ENCODE assay signal across 8 mouse cellular contexts in the genomic region with DNA sequence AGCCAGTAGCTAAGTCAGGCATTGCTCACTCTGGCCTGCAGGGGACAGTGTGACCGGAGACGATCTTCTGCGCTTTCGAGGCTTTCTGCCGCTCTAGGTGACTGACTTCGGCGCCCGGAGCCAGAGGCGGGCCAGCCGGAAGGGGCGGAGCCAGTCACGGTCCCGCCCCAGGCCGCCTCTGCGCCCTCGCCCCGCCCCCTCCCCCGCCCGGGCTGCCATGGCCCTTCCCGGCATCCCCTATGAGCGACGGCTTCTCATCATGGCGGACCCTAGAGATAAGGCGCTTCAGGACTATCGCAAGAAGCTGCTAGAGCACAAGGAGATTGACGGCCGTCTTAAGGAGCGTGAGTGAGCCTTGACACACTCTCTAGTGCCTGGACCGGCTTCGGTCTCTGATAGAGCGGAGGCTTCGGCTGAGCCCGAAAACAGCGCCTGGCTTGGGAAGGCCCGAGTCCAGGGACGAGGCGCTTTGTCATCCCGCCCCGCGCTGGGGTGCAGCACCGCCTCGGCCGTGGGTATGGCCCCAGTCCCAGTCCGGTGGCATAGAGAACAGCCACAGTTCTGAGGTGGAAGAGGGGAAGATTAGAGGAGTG. TPM values are rescaled to one million over a fixed set of nuclear protein-coding genes. Genes with fewer than 3 reads are reported as not detected.
DNase-seq lines count a peak whose midpoint lies in the region; ATAC-seq and TF ChIP-seq lines count a peak whose summit lies in the region.

Psmc6 (plus strand) TSS at position 200 of the 593 bp plus-strand sequence.

- TF ChIP-seq POLR2A in CH12.LX (IDR thresholded peaks at IDR 0.05; ENCODE audit: low read depth, low read length) = peak; percentile 96
- TF ChIP-seq POLR2A in testis, adult 2 months (IDR thresholded peaks at IDR 0.05; ENCODE audit: control insufficient read depth, low read depth, low read length) = peak; percentile 90

- in situ Hi-C loops in CH12.LX (cut with MboI; ENCODE audit: low pct_ligation_motif_present, low pct_unique_long_range_greater_than_20kb, low sequenced_read_pairs) = no loop called here

- H3K27ac ChIP-seq in CH12.LX (ENCODE audit: insufficient read depth, low read depth) = peak within 1 kb of the TSS; percentile 76
- peak within 1 kb of the TSS; percentile 85 for H3K27ac ChIP-seq in forebrain, embryonic 12.5 days
- peak within 1 kb of the TSS; percentile 83 for H3K27ac ChIP-seq in heart, postnatal 0 days (ENCODE audit: low read depth)
- peak within 1 kb of the TSS; percentile 98 for H3K27ac ChIP-seq in liver, embryonic 16.5 days (ENCODE audit: low read length)
- peak within 1 kb of the TSS; percentile 93 for H3K27ac ChIP-seq in neural tube, embryonic 13.5 days (replicated peaks)
- peak within 1 kb of the TSS; percentile 96 for H3K27ac ChIP-seq in testis, adult 2 months (ENCODE audit: control insufficient read depth, insufficient read depth, low read depth, low read length)

- dilution Hi-C loops in CH12.LX (cut with MboI; ENCODE audit: extremely low pct_ligation_motif_present, extremely low pct_unique_long_range_greater_than_20kb, low sequenced_read_pairs) = no loop called here

- TF ChIP-seq RAD21 in CH12.LX (IDR thresholded peaks at IDR 0.05; ENCODE audit: low read depth, low read length) = no peak; the same call in 1 of the 2 replicates

- DNase-seq in CH12.LX (ENCODE audit: extremely low read depth) = peak; percentile 94
- peak; percentile 94 for DNase-seq in c-Kit-positive CD71-positive TER-119-negative erythroid progenitor cells, embryonic 14.5 days (ENCODE audit: low read depth)
- DNase-seq in heart, postnatal 0 days (ENCODE audit: low spot score) = peak; percentile 95
- DNase-seq in kidney, postnatal 4 days = peak; percentile 91 to 96

- ATAC-seq in forebrain, embryonic 12.5 days (ENCODE audit: low FRiP score) = peak; percentile 98
- peak; percentile 97 for ATAC-seq in heart, postnatal 0 days (ENCODE audit: insufficient read depth, low read depth)
- peak; percentile 92 for ATAC-seq in liver, embryonic 16.5 days (ENCODE audit: low read depth)
- ATAC-seq in neural tube, embryonic 13.5 days (ENCODE audit: low read depth) = peak; percentile 97

- no peaks in the 10 kb centered on the region for H3K27me3 ChIP-seq in CH12.LX (replicated peaks)
- H3K27me3 ChIP-seq in forebrain, embryonic 12.5 days = no peaks in the 10 kb centered on the region
- H3K27me3 ChIP-seq in heart, postnatal 0 days (ENCODE audit: control insufficient read depth, insufficient read depth, low read length) = no peaks in the 10 kb centered on the region
- no peaks in the 10 kb centered on the region for H3K27me3 ChIP-seq in liver, embryonic 16.5 days (ENCODE audit: control insufficient read depth, insufficient read depth, low read depth, low read length)
- no peaks in the 10 kb centered on the region for H3K27me3 ChIP-seq in neural tube, embryonic 13.5 days
- no peaks in the 10 kb centered on the region for H3K27me3 ChIP-seq in testis, adult 2 months (ENCODE audit: control insufficient read depth, insufficient read depth, low read length)

- H3K79me2 ChIP-seq in CH12.LX (replicated peaks; ENCODE audit: control insufficient read depth, extremely low read depth, insufficient read depth, poor library complexity, severe bottlenecking) = peaks cover 36% of the 10 kb centered on the region

- TF ChIP-seq EP300 in CH12.LX (IDR thresholded peaks at IDR 0.05; ENCODE audit: low read length) = no peak
- TF ChIP-seq EP300 in heart, postnatal 0 days (IDR thresholded peaks at IDR 0.05; ENCODE audit: low read depth) = peak; percentile 8; the same call in 1 of the 2 replicates

- peaks cover 21 to 33% of the 10 kb centered on the region in 2 experiments for H3K36me3 ChIP-seq in CH12.LX (replicated peaks in 1 of 2; ENCODE audit: control insufficient read depth in 1 of 2, insufficient read depth in 1 of 2, low read length in 1 of 2)
- H3K36me3 ChIP-seq in forebrain, embryonic 12.5 days (replicated peaks) = peaks cover 29% of the 10 kb centered on the region
- H3K36me3 ChIP-seq in heart, postnatal 0 days (replicated peaks; ENCODE audit: control insufficient read depth, insufficient read depth, low read length) = peaks cover 29% of the 10 kb centered on the region
- H3K36me3 ChIP-seq in liver, embryonic 16.5 days (ENCODE audit: control insufficient read depth, insufficient read depth) = peaks cover 15% of the 10 kb centered on the region
- peaks cover 23% of the 10 kb centered on the region for H3K36me3 ChIP-seq in neural tube, embryonic 13.5 days
- H3K36me3 ChIP-seq in testis, adult 2 months (ENCODE audit: control insufficient read depth, insufficient read depth, low read length) = no peaks in the 10 kb centered on the region; the same call in 1 of the 2 replicates

- peak within 1 kb of the TSS; percentile 91 for H3K4me2 ChIP-seq in CH12.LX (ENCODE audit: insufficient read depth, low read depth, poor library complexity, severe bottlenecking)
- peak within 1 kb of the TSS; percentile 62 for H3K4me2 ChIP-seq in forebrain, embryonic 12.5 days
- H3K4me2 ChIP-seq in heart, postnatal 0 days (ENCODE audit: low read depth, low read length) = peak within 1 kb of the TSS; percentile 83
- H3K4me2 ChIP-seq in liver, embryonic 16.5 days (ENCODE audit: low read depth, low read length) = peak within 1 kb of the TSS; percentile 64
- peak within 1 kb of the TSS; percentile 73 for H3K4me2 ChIP-seq in neural tube, embryonic 13.5 days

- peak within 1 kb of the TSS; percentile 100 for H3K9ac ChIP-seq in CH12.LX (ENCODE audit: insufficient read depth, low read depth)
- H3K9ac ChIP-seq in forebrain, embryonic 12.5 days = peak within 1 kb of the TSS; percentile 94
- peak within 1 kb of the TSS; percentile 81 for H3K9ac ChIP-seq in heart, postnatal 0 days (replicated peaks; ENCODE audit: low read depth, low read length)
- peak within 1 kb of the TSS; percentile 96 for H3K9ac ChIP-seq in liver, embryonic 16.5 days (ENCODE audit: low read depth, low read length)
- peak within 1 kb of the TSS; percentile 88 for H3K9ac ChIP-seq in neural tube, embryonic 13.5 days

- H3K9me3 ChIP-seq in CH12.LX (replicated peaks; ENCODE audit: low read length) = no peaks in the 10 kb centered on the region
- H3K9me3 ChIP-seq in forebrain, embryonic 12.5 days = no peaks in the 10 kb centered on the region
- H3K9me3 ChIP-seq in heart, postnatal 0 days (replicated peaks; ENCODE audit: control insufficient read depth, low read length) = no peaks in the 10 kb centered on the region
- no peaks in the 10 kb centered on the region for H3K9me3 ChIP-seq in liver, embryonic 16.5 days (replicated peaks; ENCODE audit: control insufficient read depth, low read length)
- no peaks in the 10 kb centered on the region for H3K9me3 ChIP-seq in neural tube, embryonic 13.5 days

- peak within 1 kb of the TSS; percentile 84 to 98 (median 88) for H3K4me3 ChIP-seq in CH12.LX (replicated peaks in 1 of 3; ENCODE audit: low read depth in 2 of 3, low read length in 2 of 3, poor library complexity in 1 of 3)
- H3K4me3 ChIP-seq in forebrain, embryonic 12.5 days (replicated peaks) = peak within 1 kb of the TSS; percentile 90
- peak within 1 kb of the TSS; percentile 81 for H3K4me3 ChIP-seq in heart, postnatal 0 days (ENCODE audit: low read depth, low read length)
- peak within 1 kb of the TSS; percentile 99 for H3K4me3 ChIP-seq in liver, embryonic 16.5 days (ENCODE audit: low read depth, low read length)
- H3K4me3 ChIP-seq in neural tube, embryonic 13.5 days = peak within 1 kb of the TSS; percentile 71
- H3K4me3 ChIP-seq in testis, adult 2 months (ENCODE audit: control insufficient read depth, low read depth, low read length) = peak within 1 kb of the TSS; percentile 99

- H3K4me1 ChIP-seq in CH12.LX (ENCODE audit: control insufficient read depth in 1 of 2, insufficient read depth in 2 of 2) = peaks cover 4 to 34% of the 10 kb centered on the region in 2 experiments; a peak in 3 of 4 replicates
- peaks cover 13% of the 10 kb centered on the region for H3K4me1 ChIP-seq in forebrain, embryonic 12.5 days
- no peaks in the 10 kb centered on the region for H3K4me1 ChIP-seq in heart, postnatal 0 days (ENCODE audit: control insufficient read depth, insufficient read depth)
- peaks cover 12% of the 10 kb centered on the region for H3K4me1 ChIP-seq in liver, embryonic 16.5 days (ENCODE audit: control insufficient read depth, low read depth, low read length)
- peaks cover 9% of the 10 kb centered on the region for H3K4me1 ChIP-seq in neural tube, embryonic 13.5 days (replicated peaks)
- peaks cover 3% of the 10 kb centered on the region for H3K4me1 ChIP-seq in testis, adult 2 months (ENCODE audit: control insufficient read depth, insufficient read depth, low read length)

- peak; percentile 69 to 88; a peak in 3 of 4 replicates for TF ChIP-seq CTCF in CH12.LX (conservative IDR thresholded peaks at IDR 0.05 in 1 of 2, IDR thresholded peaks at IDR 0.05 in 1 of 2; ENCODE audit: low read depth in 2 of 2, low read length in 2 of 2)
- peak; percentile 95 for TF ChIP-seq CTCF in heart, postnatal 0 days (IDR thresholded peaks at IDR 0.05; ENCODE audit: low read depth)
- peak; percentile 88 for TF ChIP-seq CTCF in testis, adult 2 months (IDR thresholded peaks at IDR 0.05; ENCODE audit: control insufficient read depth, insufficient read depth, insufficient replicate concordance, low read depth, low read length)

- under 1% methylated on average over 44 of the region's 44 CpGs for WGBS in forebrain, embryonic 12.5 days
- WGBS in heart, postnatal 0 days = under 1% methylated on average over 44 of the region's 44 CpGs
- under 1% methylated on average over 44 of the region's 44 CpGs for WGBS in liver, embryonic 16.5 days (ENCODE audit: insufficient replicate concordance)
- WGBS in neural tube, embryonic 13.5 days = under 1% methylated on average over 44 of the region's 44 CpGs

TF ChIP-seq in CH12.LX, 34 proteins besides CTCF, POLR2A, EP300 and RAD21 (continues in another document):
- peak; percentile 90 for TF ChIP-seq TCF12 (IDR thresholded peaks at IDR 0.05; ENCODE audit: low read depth, low read length)
- TF ChIP-seq ZNF384 (IDR thresholded peaks at IDR 0.05; ENCODE audit: low read depth, low read length) = no peak; the same call in 1 of the 2 replicates
- peak; percentile 20; the same call in 1 of the 2 replicates for TF ChIP-seq MXI1 (IDR thresholded peaks at IDR 0.05; ENCODE audit: low read depth, low read length)
- peak; percentile 87 for TF ChIP-seq NELFE (IDR thresholded peaks at IDR 0.05; ENCODE audit: low read depth, low read length)
- TF ChIP-seq USF1 (IDR thresholded peaks at IDR 0.05; ENCODE audit: low read depth, low read length) = no peak

RNA-seq across cellular contexts. Expression of gene Psmc6, which starts in this region (rescaled TPM):
- total RNA-seq in CH12.LX (2012; rRNA removed) (90.3 and 121 TPM in 2 replicates), CH12.LX (2014; rRNA removed) (288 and 342 TPM in 2 replicates)
- polyA plus RNA-seq in CH12.LX (2012; ENCODE audit: insufficient read length, low read depth) = 193 and 201 TPM in 2 replicates
- 221 and 226 TPM in 2 replicates for polyA plus RNA-seq in forebrain, embryonic 12.5 days (2016; fragmentation: Nextera tagmentation; extraction: Ambion mirVana)
- 61.5 and 163 TPM in 2 replicates for total RNA-seq in heart, postnatal 0 days (2014; rRNA removed; ENCODE audit: low replicate concordance)
- polyA plus RNA-seq in heart, postnatal 0 days (2015; fragmentation: Nextera tagmentation; extraction: Ambion mirVana) = 120 and 125 TPM in 2 replicates
- polyA plus RNA-seq in liver, embryonic 16.5 days (2015; fragmentation: Nextera tagmentation; extraction: Ambion mirVana) = 70.8 and 80.2 TPM in 2 replicates
- polyA plus RNA-seq in neural tube, embryonic 13.5 days (2015; fragmentation: Nextera tagmentation; extraction: Ambion mirVana) = 178 and 184 TPM in 2 replicates
- 24.2 and 38.0 TPM in 2 replicates for polyA plus RNA-seq in testis, adult 2 months (2012; rRNA removed)

Comparison
In these comparisons a context has a peak if more than half of its experiments do, and no peak if none do; other contexts are left out.
1. Peak in every context shown above with its lines: DNase-seq, ATAC-seq, H3K4me3 ChIP-seq and H3K27ac ChIP-seq.